Mouse (Mus musculus): ENCODE data around the gene Vash2. TPM values are rescaled to one million over a fixed set of nuclear protein-coding genes. Genes with fewer than 3 reads are reported as not detected.
"Not testable (repeated sequence)": the region's sequence is repeated elsewhere in the genome, so short reads cannot be mapped to it uniquely, and the experiment has no call there.

Gene Vash2
- total and polyA plus RNA-seq, 3 experiments, result 0.04 to 0.17 (median 0.16) TPM

GRCm38 (mm10) chr1:190928370-190929009, 50.6 kb downstream of the Vash2 start (continued):
- no peak for TF ChIP-seq PAX5 (IDR thresholded peaks at IDR 0.05; ENCODE audit: low read length)
- TF ChIP-seq ZMIZ1 (IDR thresholded peaks at IDR 0.05; ENCODE audit: low read depth, low read length), result no peak; the same call in 1 of the 2 replicates
- no peak for TF ChIP-seq JUND (conservative IDR thresholded peaks at IDR 0.05; ENCODE audit: low read depth, low read length)
- TF ChIP-seq HCFC1 (IDR thresholded peaks at IDR 0.05; ENCODE audit: low read depth, low read length), result peak; percentile 93
- TF ChIP-seq ETS1 (conservative IDR thresholded peaks at IDR 0.05; ENCODE audit: low read depth, low read length), result peak; percentile 14; the same call in 1 of the 2 replicates
- TF ChIP-seq CTCF (conservative IDR thresholded peaks at IDR 0.05 in 1 of 2, IDR thresholded peaks at IDR 0.05 in 1 of 2; ENCODE audit: low read depth in 2 of 2, low read length in 2 of 2), result no peak

- peak; percentile 22 for DNase-seq (ENCODE audit: extremely low read depth)
- H3K27me3 ChIP-seq (replicated peaks), result no peaks in the 10 kb centered on the region
- peak overlapping the region; percentile 88 for H3K4me2 ChIP-seq (ENCODE audit: insufficient read depth, low read depth, poor library complexity, severe bottlenecking)
- H3K9me3 ChIP-seq (replicated peaks; ENCODE audit: low read length), result no peaks in the 10 kb centered on the region
- in situ Hi-C loops (cut with MboI; ENCODE audit: low pct_ligation_motif_present, low pct_unique_long_range_greater_than_20kb, low sequenced_read_pairs) (no loop called here), dilution Hi-C loops (cut with MboI; ENCODE audit: extremely low pct_ligation_motif_present, extremely low pct_unique_long_range_greater_than_20kb, low sequenced_read_pairs) (no loop called here)
- H3K36me3 ChIP-seq (replicated peaks in 1 of 2; ENCODE audit: control insufficient read depth in 1 of 2, insufficient read depth in 1 of 2, low read length in 1 of 2), result peaks cover 1 to 14% of the 10 kb centered on the region in 2 experiments
- H3K9ac ChIP-seq (ENCODE audit: insufficient read depth, low read depth), result peak overlapping the region; percentile 100
- H3K4me3 ChIP-seq (replicated peaks in 1 of 3; ENCODE audit: low read depth in 2 of 3, low read length in 2 of 3, poor library complexity in 1 of 3), result peak overlapping the region; percentile 70 to 95 (median 77)
- TF ChIP-seq ZC3H11A (IDR thresholded peaks at IDR 0.05; ENCODE audit: low read depth, low read length), result no peak
- TF ChIP-seq EP300 (IDR thresholded peaks at IDR 0.05; ENCODE audit: low read length), result no peak; the same call in 1 of the 2 replicates
- 0 out of 2 replicates have a peak, but pooled peaks have one; percentile 19 for TF ChIP-seq MAX (IDR thresholded peaks at IDR 0.05; ENCODE audit: low read length)
- no peak for TF ChIP-seq E2F4 (IDR thresholded peaks at IDR 0.05; ENCODE audit: insufficient replicate concordance, low read depth, low read length)
- no peak for TF ChIP-seq CHD2 (IDR thresholded peaks at IDR 0.05; ENCODE audit: low read length)
- H3K79me2 ChIP-seq (replicated peaks; ENCODE audit: control insufficient read depth, extremely low read depth, insufficient read depth, poor library complexity, severe bottlenecking), result peaks cover 3% of the 10 kb centered on the region; the same call in 1 of the 2 replicates
- peaks cover 0 to 21% of the 10 kb centered on the region in 2 experiments; a peak in 3 of 4 replicates for H3K4me1 ChIP-seq (ENCODE audit: control insufficient read depth in 1 of 2, insufficient read depth in 2 of 2)
- H3K27ac ChIP-seq (ENCODE audit: insufficient read depth, low read depth), result no peak overlapping the region
These were observed 51.2 kb downstream of the Vash2 start for GRCm38 (mm10) chr1:190927751-190928369.

GRCm38 (mm10) chr1:190927311-190927710, 51.8 kb downstream of the Vash2 start:
- TF ChIP-seq ZKSCAN1 (IDR thresholded peaks at IDR 0.05; ENCODE audit: borderline replicate concordance, low read depth, low read length) (no peak), ZNF384 (IDR thresholded peaks at IDR 0.05; ENCODE audit: low read depth, low read length) (no peak), HCFC1 (IDR thresholded peaks at IDR 0.05; ENCODE audit: low read depth, low read length) (no peak), SIN3A (IDR thresholded peaks at IDR 0.05; ENCODE audit: low read length) (no peak), NELFE (IDR thresholded peaks at IDR 0.05; ENCODE audit: low read depth, low read length) (no peak), MAX (IDR thresholded peaks at IDR 0.05; ENCODE audit: low read length) (no peak)
- peaks cover 0 to 10% of the 10 kb centered on the region in 2 experiments for H3K36me3 ChIP-seq (replicated peaks in 1 of 2; ENCODE audit: control insufficient read depth in 1 of 2, insufficient read depth in 1 of 2, low read length in 1 of 2)
- in situ Hi-C loops (cut with MboI; ENCODE audit: low pct_ligation_motif_present, low pct_unique_long_range_greater_than_20kb, low sequenced_read_pairs), result no loop called here
- no peak overlapping the region for H3K4me2 ChIP-seq (ENCODE audit: insufficient read depth, low read depth, poor library complexity, severe bottlenecking)
- peak overlapping the region in 2 of 3 experiments; percentile 70 to 77 for H3K4me3 ChIP-seq (replicated peaks in 1 of 3; ENCODE audit: low read depth in 2 of 3, low read length in 2 of 3, poor library complexity in 1 of 3)
- dilution Hi-C loops (cut with MboI; ENCODE audit: extremely low pct_ligation_motif_present, extremely low pct_unique_long_range_greater_than_20kb, low sequenced_read_pairs), result no loop called here
- H3K9ac ChIP-seq (ENCODE audit: insufficient read depth, low read depth), result no peak overlapping the region
- peaks cover 3% of the 10 kb centered on the region; the same call in 1 of the 2 replicates for H3K79me2 ChIP-seq (replicated peaks; ENCODE audit: control insufficient read depth, extremely low read depth, insufficient read depth, poor library complexity, severe bottlenecking)
- peaks cover 0 to 21% of the 10 kb centered on the region in 2 experiments; a peak in 3 of 4 replicates for H3K4me1 ChIP-seq (ENCODE audit: control insufficient read depth in 1 of 2, insufficient read depth in 2 of 2)
- no peaks in the 10 kb centered on the region for H3K9me3 ChIP-seq (replicated peaks; ENCODE audit: low read length)
- H3K27ac ChIP-seq (ENCODE audit: insufficient read depth, low read depth), result no peak overlapping the region
- DNase-seq (ENCODE audit: extremely low read depth), result no peak
- no peaks in the 10 kb centered on the region for H3K27me3 ChIP-seq (replicated peaks)

GRCm38 (mm10) chr1:190924812-190925211, 54.3 kb downstream of the Vash2 start, which contains the start of gene Angel2:
Gene Angel2, plus strand, starts transcription at chr1:190925112.
- H3K4me3 ChIP-seq (replicated peaks in 1 of 3; ENCODE audit: low read depth in 2 of 3, low read length in 2 of 3, poor library complexity in 1 of 3); H3K9me3 ChIP-seq (replicated peaks; ENCODE audit: low read length); H3K79me2 ChIP-seq (replicated peaks; ENCODE audit: control insufficient read depth, extremely low read depth, insufficient read depth, poor library complexity, severe bottlenecking); H3K9ac ChIP-seq (ENCODE audit: insufficient read depth, low read depth); H3K4me2 ChIP-seq (ENCODE audit: insufficient read depth, low read depth, poor library complexity, severe bottlenecking); H3K36me3 ChIP-seq (replicated peaks in 1 of 2; ENCODE audit: control insufficient read depth in 1 of 2, insufficient read depth in 1 of 2, low read length in 1 of 2); DNase-seq (ENCODE audit: extremely low read depth); H3K27ac ChIP-seq (ENCODE audit: insufficient read depth, low read depth); in situ Hi-C loops (cut with MboI; ENCODE audit: low pct_ligation_motif_present, low pct_unique_long_range_greater_than_20kb, low sequenced_read_pairs); dilution Hi-C loops (cut with MboI; ENCODE audit: extremely low pct_ligation_motif_present, extremely low pct_unique_long_range_greater_than_20kb, low sequenced_read_pairs); H3K27me3 ChIP-seq (replicated peaks): not testable (repeated sequence)
- peaks cover 2 to 13% of the 10 kb centered on the region in 2 experiments for H3K4me1 ChIP-seq (ENCODE audit: control insufficient read depth in 1 of 2, insufficient read depth in 2 of 2)
